Mouse (Mus musculus) heart, postnatal 0 days (tissue): ENCODE results near the gene Car2. TPM values are rescaled to one million over a fixed set of nuclear protein-coding genes. Genes with fewer than 3 reads are reported as not detected.
A peak's percentile ranks its signal among the peaks of the same experiment; 100 is the strongest.

Experiments used
- ATAC-seq: fragments of 200-750 bp; cut with Nextera tagmentation; 2 replicates; pipeline ENCODE4 v1.8.0; 2017; ENCODE audit warnings: low read depth, moderate number of reproducible peaks, moderate library complexity; ENCODE audit not compliant: insufficient read depth
- DNase-seq: peaks from one replicate; pipeline ENCODE4 v3.0.0-alpha.2; 2016; ENCODE audit warnings: low spot score
- H3K27ac ChIP-seq: fragments of 300-500 bp; sonication (generic); 2 replicates; pipeline ENCODE4 v1.5.1; 2014; ENCODE audit warnings: low read depth, mild to moderate bottlenecking
- H3K27me3 ChIP-seq: fragments of 300-500 bp; sonication (generic); 2 replicates; pipeline ENCODE4 v1.6.1; 2014; ENCODE audit warnings: low read length, mixed read lengths; ENCODE audit not compliant: control insufficient read depth, insufficient read depth
- H3K36me3 ChIP-seq: fragments of 300-500 bp; sonication (generic); replicated peaks from 2 replicates; pipeline ENCODE4 v1.6.1; 2014; ENCODE audit warnings: low read length, mixed read lengths; ENCODE audit not compliant: control insufficient read depth, insufficient read depth
- H3K4me1 ChIP-seq: fragments of 300-500 bp; sonication (generic); 2 replicates; pipeline ENCODE4 v1.6.1; 2014; ENCODE audit warnings: antibody characterized with exemption; ENCODE audit not compliant: control insufficient read depth, insufficient read depth
- H3K4me2 ChIP-seq: fragments of 300-500 bp; sonication (generic); 2 replicates; pipeline ENCODE4 v1.6.1; 2014; ENCODE audit warnings: low read depth, mild to moderate bottlenecking, low read length, moderate library complexity
- H3K4me3 ChIP-seq: fragments of 300-500 bp; sonication (generic); 2 replicates; pipeline ENCODE4 v1.5.1; 2014; ENCODE audit warnings: low read depth, low read length
- H3K9ac ChIP-seq: fragments of 300-500 bp; sonication (generic); replicated peaks from 2 replicates; pipeline ENCODE4 v1.6.1; 2014; ENCODE audit warnings: low read depth, low read length, mixed read lengths
- H3K9me3 ChIP-seq: fragments of 300-500 bp; sonication (generic); replicated peaks from 2 replicates; pipeline ENCODE4 v1.6.1; 2016; ENCODE audit warnings: low read length; ENCODE audit not compliant: control insufficient read depth
- CTCF ChIP-seq: IDR thresholded peaks from 2 replicates; pipeline ENCODE4 v1.5.1; 2016; ENCODE audit warnings: antibody characterized with exemption, control low read depth, low read depth
- EP300 ChIP-seq: IDR thresholded peaks from 2 replicates; pipeline ENCODE4 v1.6.1; 2016; ENCODE audit warnings: antibody characterized with exemption, low read depth
- WGBS: fragments of 180-500 bp; shearing (Covaris S2); extraction: QIAGEN DNeasy Blood & Tissue Kit; methylation state at CpG from one replicate; pipeline ENCODE4 v1.1.7; 2014; 5-methylcytosine and 5-hydroxymethylcytosine counted together
- polyA plus RNA-seq: library from polyadenylated mRNA; unstranded; fragments of >200 nt; fragmentation: Nextera tagmentation; extraction: Ambion mirVana; gene quantifications from 2 replicates; pipeline ENCODE4 v1.2.1, GENCODE M21; 2015
- total RNA-seq: library from RNA; depleted of rRNA; stranded (reverse); fragments of >200 nt; gene quantifications from 2 replicates; pipeline ENCODE4 v1.2.3, GENCODE M21; 2014; ENCODE audit warnings: low replicate concordance

Car2 gene
- total and polyA plus RNA-seq, 2 experiments from 2014 or later = 13.3 to 19.9 TPM

- Histone ChIP-seq H3K27ac (no peak within 1 kb of the TSS), H3K4me3 (peak within 1 kb of the TSS; percentile 27), H3K4me2 (peak within 1 kb of the TSS; percentile 59), H3K9ac (no peak within 1 kb of the TSS), H3K4me1 (peaks cover 5% of the 10 kb centered on the region; the same call in 1 of the 2 replicates), H3K9me3 (no peaks in the 10 kb centered on the region), H3K27me3 (no peaks in the 10 kb centered on the region), H3K36me3 (no peaks in the 10 kb centered on the region)
- WGBS = 3% methylated on average over 18 of the region's 18 CpGs
- TF ChIP-seq EP300 = no peak
- TF ChIP-seq CTCF = no peak
- DNase-seq = peak; percentile 22
- ATAC-seq = no peak; the same call in 1 of the 2 replicates
These were observed 22.9 kb upstream of the Car2 start, which contains the start of gene Car3 for GRCm38 (mm10) chr3:14863022-14863711. Gene Car3, plus strand, starts transcription at chr3:14863512.

GRCm38 (mm10) chr3:14863922-14864321 lies 22.2 kb upstream of the Car2 start:
- Histone ChIP-seq H3K9ac (no peak overlapping the region), H3K27ac (no peak overlapping the region), H3K36me3 (no peaks in the 10 kb centered on the region), H3K4me1 (peaks cover 5% of the 10 kb centered on the region; the same call in 1 of the 2 replicates), H3K4me3 (no peak overlapping the region), H3K9me3 (no peaks in the 10 kb centered on the region), H3K4me2 (no peak overlapping the region), H3K27me3 (no peaks in the 10 kb centered on the region)
- DNase-seq (no peak), ATAC-seq (no peak)
- WGBS = 73% methylated on average over 2 of the region's 2 CpGs
- TF ChIP-seq EP300 = no peak
- no peak for TF ChIP-seq CTCF

DNA sequence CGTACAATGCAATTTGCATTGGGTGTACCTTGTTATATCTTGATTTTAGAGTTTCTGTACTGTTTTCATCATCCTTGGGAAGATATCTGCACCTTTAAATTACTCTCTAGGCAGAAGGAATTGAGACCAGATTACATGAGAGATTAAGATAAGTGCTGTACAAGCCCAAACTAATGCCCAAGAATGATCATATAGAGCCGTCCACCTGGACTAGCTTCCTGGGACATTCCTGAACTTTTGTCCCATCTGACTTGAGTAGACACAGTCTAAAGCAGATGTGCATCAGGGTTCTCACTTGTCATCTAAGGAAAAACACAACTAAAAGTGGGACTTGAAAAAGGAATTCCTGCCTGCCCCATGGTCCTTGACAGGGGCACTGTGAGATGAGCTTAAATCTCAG lies 20.1 kb upstream of the Car2 start:
- WGBS = 67% methylated on average over 2 of the region's 2 CpGs
- DNase-seq (no peak), ATAC-seq (no peak)
- no peaks in the 10 kb centered on the region for H3K9me3 ChIP-seq
- H3K36me3 ChIP-seq = no peaks in the 10 kb centered on the region
- H3K27me3 ChIP-seq = no peaks in the 10 kb centered on the region
- H3K4me3 ChIP-seq = no peak overlapping the region
- peaks cover 5% of the 10 kb centered on the region; the same call in 1 of the 2 replicates for H3K4me1 ChIP-seq
- no peak overlapping the region for H3K27ac ChIP-seq
- TF ChIP-seq CTCF = no peak
- no peak for TF ChIP-seq EP300
- no peak overlapping the region for H3K9ac ChIP-seq
- H3K4me2 ChIP-seq = no peak overlapping the region

- ATAC-seq (no peak), DNase-seq (peak; percentile 33)
- Histone ChIP-seq H3K4me3 (peak overlapping the region; percentile 33), H3K9me3 (no peaks in the 10 kb centered on the region), H3K4me1 (no peaks in the 10 kb centered on the region), H3K36me3 (no peaks in the 10 kb centered on the region), H3K4me2 (peak overlapping the region; percentile 55), H3K27ac (no peak overlapping the region), H3K9ac (no peak overlapping the region), H3K27me3 (no peaks in the 10 kb centered on the region)
- WGBS = 21% methylated on average over 11 of the region's 11 CpGs
- TF ChIP-seq EP300 (no peak), CTCF (peak; percentile 68)
These were observed 16.3 kb upstream of the Car2 start for GRCm38 (mm10) chr3:14869779-14870178.

DNA sequence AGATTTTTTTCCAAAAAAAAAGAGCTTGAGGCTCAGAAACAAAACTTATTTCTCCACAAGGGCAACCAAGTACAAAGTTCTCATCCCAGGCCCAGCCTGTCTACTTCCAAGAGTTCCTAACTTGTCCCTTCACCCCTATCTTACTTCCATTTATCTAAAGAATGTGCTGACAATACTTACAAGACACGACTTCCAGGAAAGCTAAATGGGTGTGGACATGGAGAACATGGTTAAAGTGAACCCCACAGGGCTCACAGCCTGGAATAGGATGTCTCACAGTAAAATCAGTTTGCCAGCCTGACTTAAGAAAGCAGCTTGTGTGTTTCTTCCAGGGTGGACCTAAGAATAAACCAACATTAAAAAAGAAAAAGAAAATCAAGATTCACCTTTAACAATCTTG lies 15.5 kb upstream of the Car2 start:
- no peak for DNase-seq
- no peak overlapping the region for H3K4me2 ChIP-seq
- whole genome bisulfite sequencing = 12% methylated on average over 1 of the region's 1 CpGs
- no peak overlapping the region for H3K9ac ChIP-seq
- H3K27me3 ChIP-seq = no peaks in the 10 kb centered on the region
- no peaks in the 10 kb centered on the region for H3K9me3 ChIP-seq
- no peak for ATAC-seq
- H3K4me1 ChIP-seq = no peaks in the 10 kb centered on the region
- no peak overlapping the region for H3K27ac ChIP-seq
- TF ChIP-seq EP300 (no peak), CTCF (no peak)
- H3K4me3 ChIP-seq = no peak overlapping the region
- no peaks in the 10 kb centered on the region for H3K36me3 ChIP-seq

DNA sequence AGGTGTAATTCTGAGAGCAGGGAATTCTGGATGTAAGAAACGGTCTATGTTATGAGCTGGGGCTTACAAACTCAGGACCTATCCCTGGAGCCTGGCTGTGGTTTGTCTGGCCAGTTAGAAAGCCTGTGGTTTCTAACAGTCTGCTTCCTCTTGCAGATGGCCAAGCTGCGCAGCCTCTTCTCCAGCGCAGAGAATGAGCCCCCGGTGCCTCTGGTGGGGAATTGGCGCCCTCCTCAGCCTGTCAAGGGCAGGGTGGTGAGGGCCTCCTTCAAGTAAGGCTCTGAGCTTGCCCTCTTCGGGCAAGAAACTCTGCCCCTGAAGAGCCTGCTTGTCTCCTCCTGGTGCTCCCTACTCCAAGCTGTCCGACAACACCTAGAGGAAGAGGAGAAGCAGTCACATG lies 14.7 kb upstream of the Car2 start:
- DNase-seq (no peak), ATAC-seq (no peak)
- Histone ChIP-seq H3K27ac (no peak overlapping the region), H3K4me1 (no peaks in the 10 kb centered on the region), H3K36me3 (no peaks in the 10 kb centered on the region), H3K9ac (no peak overlapping the region), H3K27me3 (no peaks in the 10 kb centered on the region), H3K9me3 (no peaks in the 10 kb centered on the region), H3K4me2 (no peak overlapping the region), H3K4me3 (no peak overlapping the region)
- 54% methylated on average over 7 of the region's 7 CpGs for WGBS
- TF ChIP-seq CTCF = no peak
- no peak for TF ChIP-seq EP300
